Mouse (Mus musculus) forebrain, embryonic 16.5 days (tissue): ENCODE results near the gene Gm10842. TPM values are rescaled to one million over a fixed set of nuclear protein-coding genes. Genes with fewer than 3 reads are reported as not detected.
"Not testable (repeated sequence)": the region's sequence is repeated elsewhere in the genome, so short reads cannot be mapped to it uniquely, and the experiment has no call there.

Source experiments
- ATAC-seq: fragments of 200-750 bp; cut with Nextera tagmentation; 2 replicates; pipeline ENCODE4 v1.8.0; 2017; ENCODE audit warnings: mild to moderate bottlenecking, moderate library complexity
- H3K27ac ChIP-seq: fragments of 300-500 bp; sonication (generic); 2 replicates; pipeline ENCODE4 v1.5.1; 2014; ENCODE audit warnings: low read length, control low read depth
- H3K27me3 ChIP-seq: fragments of 300-500 bp; sonication (generic); replicated peaks from 2 replicates; pipeline ENCODE4 v1.6.1; 2014; ENCODE audit warnings: low read length; ENCODE audit not compliant: control insufficient read depth, insufficient read depth
- H3K36me3 ChIP-seq: fragments of 300-500 bp; sonication (generic); 2 replicates; pipeline ENCODE4 v1.6.1; 2014; ENCODE audit not compliant: control insufficient read depth, insufficient read depth
- H3K4me1 ChIP-seq: fragments of 300-500 bp; sonication (generic); replicated peaks from 2 replicates; pipeline ENCODE4 v1.6.1; 2014; ENCODE audit warnings: low read length; ENCODE audit not compliant: control insufficient read depth, insufficient read depth
- H3K4me2 ChIP-seq: fragments of 300-500 bp; sonication (generic); 2 replicates; pipeline ENCODE4 v1.6.1; 2014; ENCODE audit warnings: mild to moderate bottlenecking, low read length, control low read depth
- H3K4me3 ChIP-seq: fragments of 300-500 bp; sonication (generic); replicated peaks from 2 replicates; pipeline ENCODE4 v1.5.1; 2014; ENCODE audit warnings: mild to moderate bottlenecking, low read length, control low read depth
- H3K9ac ChIP-seq: fragments of 300-500 bp; sonication (generic); replicated peaks from 2 replicates; pipeline ENCODE4 v1.6.1; 2014; ENCODE audit warnings: low read depth, low read length, control low read depth
- H3K9me3 ChIP-seq: fragments of 300-500 bp; sonication (generic); 2 replicates; pipeline ENCODE4 v1.6.1; 2016; ENCODE audit warnings: low read length; ENCODE audit not compliant: control insufficient read depth
- WGBS: fragments of 180-500 bp; shearing (Covaris S2); extraction: QIAGEN DNeasy Blood & Tissue Kit; methylation state at CpG from one replicate; pipeline ENCODE4 v1.1.7; 2014; 5-methylcytosine and 5-hydroxymethylcytosine counted together
- polyA plus RNA-seq: library from polyadenylated mRNA; unstranded; fragments of >200 nt; fragmentation: Nextera tagmentation; extraction: Ambion mirVana; gene quantifications from 2 replicates; pipeline ENCODE4 v1.2.1, GENCODE M21; 2015

Gm10842 gene
- polyA plus RNA-seq, 1 experiment from 2014 or later = not detected

DNA sequence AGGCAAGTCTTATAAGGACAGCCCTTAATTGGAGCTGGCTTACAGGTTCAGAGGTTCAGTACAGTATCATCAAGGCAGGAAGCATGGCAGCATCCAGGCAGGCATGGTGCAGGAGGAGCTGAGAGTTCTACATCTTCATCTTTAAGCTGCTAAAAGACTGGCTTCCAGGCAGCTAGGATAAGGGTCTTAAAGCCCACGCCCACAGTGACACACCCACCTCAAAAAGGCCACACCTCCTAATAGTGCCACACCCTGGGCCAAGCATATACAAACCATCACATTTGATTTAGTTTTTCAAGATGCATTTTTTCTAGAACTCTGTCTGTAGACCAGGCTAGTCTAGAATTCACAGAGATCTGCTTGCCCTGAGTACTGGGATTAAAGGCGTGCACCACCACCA, 9.4 kb upstream of the Gm10842 start:
- not testable (repeated sequence) for H3K27ac ChIP-seq, H3K27me3 ChIP-seq, H3K9ac ChIP-seq, H3K4me1 ChIP-seq, H3K9me3 ChIP-seq, ATAC-seq, H3K4me3 ChIP-seq, H3K4me2 ChIP-seq
- WGBS = 94% methylated on average over 2 of the region's 2 CpGs
- peaks cover 47% of the 10 kb centered on the region for H3K36me3 ChIP-seq

DNA sequence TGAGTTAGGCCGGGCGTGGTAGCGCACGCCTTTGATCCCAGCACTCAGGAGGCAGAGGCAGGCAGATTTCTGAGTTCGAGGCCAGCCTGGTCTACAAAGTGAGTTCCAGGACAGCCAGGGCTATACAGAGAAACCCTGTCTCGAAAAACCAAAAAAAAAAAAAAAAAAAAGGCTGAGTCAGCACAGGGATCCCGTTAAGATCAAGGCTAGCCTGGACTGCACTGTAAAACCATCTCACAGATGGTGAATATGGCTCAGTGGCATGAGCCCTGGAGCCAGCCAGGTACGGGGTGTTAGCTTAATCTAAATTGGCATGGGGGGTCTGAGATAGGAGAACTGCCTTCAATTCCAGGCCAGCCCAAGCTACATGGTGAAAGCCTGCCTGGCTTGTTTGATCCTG, 6.2 kb upstream of the Gm10842 start:
- not testable (repeated sequence) for H3K4me3 ChIP-seq, H3K27me3 ChIP-seq, H3K9me3 ChIP-seq, H3K9ac ChIP-seq, H3K4me2 ChIP-seq, H3K27ac ChIP-seq, H3K4me1 ChIP-seq, ATAC-seq
- WGBS = 91% methylated on average over 6 of the region's 8 CpGs
- peaks cover 25% of the 10 kb centered on the region for H3K36me3 ChIP-seq

DNA sequence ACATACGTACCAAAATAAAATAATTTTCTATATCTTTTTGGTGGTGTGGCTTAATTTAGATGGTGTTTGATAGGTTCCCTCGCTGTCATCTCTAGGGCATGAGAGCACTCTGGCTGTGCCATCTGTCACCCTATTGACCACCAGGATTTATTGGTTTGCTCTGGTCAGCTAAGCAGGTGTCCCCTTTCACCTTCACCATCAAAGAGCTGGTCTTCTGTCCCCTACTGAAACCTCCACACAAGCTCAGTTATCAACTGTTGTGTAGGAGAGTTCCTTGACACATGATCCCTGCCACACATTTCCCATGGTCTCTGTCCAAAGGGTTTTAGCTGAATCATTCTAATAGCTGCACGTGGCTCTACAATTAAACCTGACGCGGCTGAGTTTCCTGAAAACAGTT, 5.6 kb upstream of the Gm10842 start:
- Histone ChIP-seq H3K9ac (no peak overlapping the region), H3K4me3 (no peak overlapping the region), H3K27ac (no peak overlapping the region), H3K4me1 (no peaks in the 10 kb centered on the region), H3K36me3 (peaks cover 20% of the 10 kb centered on the region), H3K27me3 (no peaks in the 10 kb centered on the region), H3K4me2 (no peak overlapping the region), H3K9me3 (no peaks in the 10 kb centered on the region)
- 95% methylated on average over 5 of the region's 5 CpGs for whole genome bisulfite sequencing
- ATAC-seq = no peak

DNA sequence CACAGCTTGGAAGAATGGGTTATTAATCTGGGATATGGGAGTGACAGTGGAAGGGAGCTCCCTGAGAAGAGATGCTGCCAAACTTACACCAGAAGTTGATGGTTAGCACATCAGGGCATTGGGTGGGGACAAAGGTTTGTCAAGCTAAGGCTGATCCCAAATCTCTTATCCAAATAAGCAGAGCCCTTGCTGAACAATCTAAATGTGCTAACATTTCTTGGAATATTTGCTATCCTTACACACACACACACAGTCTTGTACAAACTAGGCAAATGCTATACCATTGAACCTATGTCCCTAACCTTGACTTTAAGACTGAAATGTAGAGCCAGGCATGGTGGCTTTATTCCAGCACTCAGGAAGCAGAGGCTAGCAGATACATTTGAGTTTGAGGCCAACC, 3.1 kb upstream of the Gm10842 start:
- Histone ChIP-seq H3K9me3 (no peaks in the 10 kb centered on the region), H3K4me2 (no peak overlapping the region)
- ATAC-seq = no peak

DNA sequence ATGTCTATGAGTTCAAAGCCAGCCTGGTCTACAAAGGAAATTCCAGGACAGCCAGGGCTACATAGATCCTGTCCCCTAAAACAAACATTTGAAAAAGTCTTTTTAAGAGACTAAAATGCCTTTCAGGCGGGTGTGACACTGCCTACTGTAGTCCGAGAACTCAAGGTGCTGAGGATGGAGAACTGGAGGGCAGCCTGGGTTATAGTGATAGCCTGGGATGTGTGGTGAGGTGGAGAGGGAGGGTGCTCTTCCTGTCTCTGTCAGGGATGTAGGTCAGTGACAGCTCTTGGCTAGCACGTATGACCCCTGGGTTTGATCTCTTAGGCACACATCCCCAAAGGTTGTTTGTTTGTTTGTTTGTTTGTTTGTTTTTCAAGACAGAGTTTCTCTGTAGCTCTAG, 2.6 kb upstream of the Gm10842 start:
- Histone ChIP-seq H3K4me2 (no peak overlapping the region), H3K27me3 (no peaks in the 10 kb centered on the region), H3K4me1 (no peaks in the 10 kb centered on the region), H3K9me3 (no peaks in the 10 kb centered on the region), H3K27ac (no peak overlapping the region), H3K36me3 (peaks cover 7% of the 10 kb centered on the region), H3K4me3 (no peak overlapping the region), H3K9ac (no peak overlapping the region)
- WGBS = 82% methylated on average over 3 of the region's 3 CpGs
- ATAC-seq = no peak

More for the DNA sequence above, 3.1 kb upstream of the Gm10842 start:
- Histone ChIP-seq H3K9ac (no peak overlapping the region), H3K4me1 (no peaks in the 10 kb centered on the region), H3K27ac (no peak overlapping the region), H3K4me3 (no peak overlapping the region), H3K27me3 (no peaks in the 10 kb centered on the region), H3K36me3 (peaks cover 10% of the 10 kb centered on the region)

DNA sequence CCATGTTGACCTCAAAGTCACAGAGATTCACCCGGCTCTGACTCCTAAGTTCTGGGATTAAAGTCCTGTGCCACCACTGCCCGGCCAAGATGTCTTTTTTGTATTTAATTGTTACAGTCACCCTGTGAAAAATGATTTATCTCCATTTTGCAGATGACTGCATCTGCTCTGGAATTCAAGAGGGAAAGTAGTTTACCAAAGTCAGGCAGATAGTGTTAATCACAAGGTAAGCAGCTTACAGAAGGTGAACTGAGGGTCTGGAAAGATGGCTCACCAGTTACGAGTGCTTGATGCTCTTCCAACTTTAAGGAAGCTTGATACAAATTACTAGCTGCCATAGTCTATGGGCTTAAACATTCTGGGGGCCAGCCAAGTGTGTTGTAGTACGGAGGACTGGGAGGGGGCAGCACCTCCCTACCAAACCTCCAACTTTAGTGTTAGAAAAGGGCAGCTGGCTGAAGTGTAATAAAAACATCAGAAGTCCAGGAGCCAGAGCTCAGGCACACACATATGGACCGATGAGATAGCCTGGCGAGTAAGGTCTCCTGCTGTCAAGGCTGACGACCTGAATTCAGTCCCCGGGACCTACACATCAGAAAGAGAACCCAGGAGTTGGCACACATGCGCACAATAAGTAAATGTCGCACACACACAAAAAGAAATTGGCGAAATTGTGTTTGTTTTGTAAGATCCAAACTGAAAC, 2.0 kb upstream of the Gm10842 start:
- no peak for ATAC-seq
- no peak overlapping the region for H3K27ac ChIP-seq
- WGBS = 84% methylated on average over 11 of the region's 11 CpGs
- H3K27me3 ChIP-seq = no peaks in the 10 kb centered on the region
- H3K4me1 ChIP-seq = no peaks in the 10 kb centered on the region
- no peaks in the 10 kb centered on the region for H3K9me3 ChIP-seq
- H3K4me2 ChIP-seq = no peak overlapping the region
- H3K36me3 ChIP-seq = peaks cover 3% of the 10 kb centered on the region
- no peak overlapping the region for H3K9ac ChIP-seq
- H3K4me3 ChIP-seq = no peak overlapping the region

DNA sequence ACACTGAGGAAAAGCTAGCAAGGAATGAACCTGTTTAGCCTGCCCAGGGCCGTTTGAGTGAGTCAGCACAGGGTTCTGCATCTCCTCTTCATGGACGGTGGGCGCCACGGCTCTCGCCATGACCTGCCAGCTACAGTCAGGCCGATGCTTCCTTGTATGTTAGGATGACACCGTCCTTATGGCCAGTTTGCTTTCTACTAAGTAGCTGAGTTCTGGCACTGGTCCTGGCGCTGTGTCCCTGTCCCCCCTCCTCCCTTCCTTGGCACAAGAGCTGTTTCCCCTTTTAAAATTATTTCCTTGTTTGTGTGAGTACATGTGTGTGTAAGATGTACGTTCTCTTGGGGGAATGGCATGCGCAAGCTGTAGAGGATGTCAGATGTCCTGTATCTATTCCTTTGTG, 1.5 kb upstream of the Gm10842 start:
- WGBS = 93% methylated on average over 10 of the region's 10 CpGs
- H3K4me2 ChIP-seq = no peak overlapping the region
- H3K9ac ChIP-seq = no peak overlapping the region
- no peaks in the 10 kb centered on the region for H3K4me1 ChIP-seq
- H3K27me3 ChIP-seq = no peaks in the 10 kb centered on the region
- no peak overlapping the region for H3K4me3 ChIP-seq
- no peak overlapping the region for H3K27ac ChIP-seq
- H3K36me3 ChIP-seq = no peaks in the 10 kb centered on the region; the same call in 1 of the 2 replicates
- H3K9me3 ChIP-seq = no peaks in the 10 kb centered on the region
- ATAC-seq = no peak

DNA sequence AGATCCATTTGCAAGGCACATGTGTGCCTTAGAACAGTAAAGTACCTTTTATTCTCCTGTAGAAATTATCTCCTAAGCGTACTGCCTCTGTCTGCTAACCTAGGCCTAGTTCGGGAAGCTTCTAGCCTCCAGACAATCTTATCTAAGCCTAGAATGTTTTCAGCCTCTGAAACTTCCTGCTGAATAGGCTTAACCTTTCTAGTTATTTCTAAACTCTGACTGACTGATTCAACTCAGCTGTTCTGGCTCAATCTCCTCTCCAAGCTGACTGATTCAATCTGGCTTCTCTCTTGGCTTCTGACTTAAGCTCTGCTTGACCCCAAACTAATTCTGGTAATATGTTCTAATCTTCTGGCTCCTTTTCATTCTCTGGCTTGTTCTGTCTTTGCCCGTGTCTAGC, 2.7 kb downstream of the Gm10842 start:
- Histone ChIP-seq H3K27me3 (no peaks in the 10 kb centered on the region), H3K4me1 (0 out of 2 replicates have a peak, but pooled peaks cover 3% of the 10 kb centered on the region), H3K9me3 (no peaks in the 10 kb centered on the region), H3K9ac (no peak overlapping the region), H3K27ac (no peak overlapping the region), H3K4me2 (no peak overlapping the region), H3K36me3 (no peaks in the 10 kb centered on the region), H3K4me3 (no peak overlapping the region)
- WGBS = 89% methylated on average over 3 of the region's 3 CpGs
- ATAC-seq = no peak

DNA sequence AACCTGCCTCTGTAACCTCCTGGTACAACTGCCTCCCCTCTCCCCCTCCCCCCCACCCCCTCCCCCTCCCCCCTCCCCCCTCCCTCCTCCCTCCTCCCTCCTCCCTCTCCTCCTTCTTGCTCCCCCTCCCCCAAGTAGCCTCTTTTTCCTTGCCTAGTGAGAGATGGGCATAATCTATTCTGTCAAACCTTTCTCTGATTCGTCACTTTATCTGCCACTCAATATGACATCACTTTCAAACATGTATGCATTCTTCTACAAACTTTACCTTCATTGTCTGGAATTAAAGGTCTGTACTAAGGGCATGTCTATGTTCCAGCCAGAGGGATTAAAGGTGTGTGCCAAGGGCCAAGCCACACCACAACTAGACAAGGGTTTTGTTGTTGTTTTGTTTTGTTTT, 3.1 kb downstream of the Gm10842 start:
- WGBS = 100% methylated on average over 1 of the region's 1 CpGs
- H3K36me3 ChIP-seq = no peaks in the 10 kb centered on the region
- no peak overlapping the region for H3K9ac ChIP-seq
- no peak overlapping the region for H3K27ac ChIP-seq
- H3K27me3 ChIP-seq = no peaks in the 10 kb centered on the region
- no peak for ATAC-seq
- no peaks in the 10 kb centered on the region for H3K9me3 ChIP-seq
- H3K4me1 ChIP-seq = 0 out of 2 replicates have a peak, but pooled peaks cover 3% of the 10 kb centered on the region
- H3K4me2 ChIP-seq = no peak overlapping the region
- no peak overlapping the region for H3K4me3 ChIP-seq

DNA sequence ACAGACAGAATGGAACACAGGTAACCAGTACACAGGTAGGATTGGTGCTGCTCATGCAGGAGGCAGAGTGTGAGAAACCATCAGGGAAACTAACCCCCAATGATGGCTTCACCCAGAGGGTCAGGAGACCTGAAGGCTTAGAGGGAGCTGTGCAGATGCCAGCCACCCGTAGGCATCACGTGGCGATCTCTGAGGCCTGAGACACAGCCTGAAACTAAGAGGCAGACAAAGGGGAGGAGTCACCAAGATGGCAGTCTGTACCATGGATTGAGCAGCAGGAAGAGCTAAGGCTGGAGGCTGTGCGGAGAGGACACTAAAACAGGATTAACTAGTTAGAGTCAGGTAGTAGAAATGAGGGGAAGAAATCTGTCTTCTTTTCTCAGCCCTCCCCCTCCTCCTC, 4.0 kb downstream of the Gm10842 start:
- no peaks in the 10 kb centered on the region for H3K36me3 ChIP-seq
- 0 out of 2 replicates have a peak, but pooled peaks cover 3% of the 10 kb centered on the region for H3K4me1 ChIP-seq
- 57% methylated on average over 4 of the region's 4 CpGs for WGBS

More for the DNA sequence above, 4.0 kb downstream of the Gm10842 start:
- Histone ChIP-seq H3K9me3 (no peaks in the 10 kb centered on the region), H3K4me3 (no peak overlapping the region), H3K4me2 (no peak overlapping the region), H3K27ac (no peak overlapping the region), H3K9ac (no peak overlapping the region), H3K27me3 (no peaks in the 10 kb centered on the region)
- ATAC-seq = no peak
